Mouse (Mus musculus): ENCODE measurements around the gene Clpx.
"Not testable (repeated sequence)": the region's sequence is repeated elsewhere in the genome, so short reads cannot be mapped to it uniquely, and the experiment has no call there.

Clpx gene

GRCm38 (mm10) chr9:65292421-65292820 lies 1.6 kb upstream of the Clpx start:
- DNase-seq (ENCODE audit: low spot score in 2 of 2), result no peak

- DNase-seq (ENCODE audit: low spot score in 2 of 2), result peak in 1 of 2 experiments; percentile 9
These were observed 941 bp upstream of the Clpx start for GRCm38 (mm10) chr9:65293119-65293518.

GRCm38 (mm10) chr9:65293580-65293972 lies 484 bp upstream of the Clpx start:
- no peak for DNase-seq (ENCODE audit: low spot score in 2 of 2)

DNA sequence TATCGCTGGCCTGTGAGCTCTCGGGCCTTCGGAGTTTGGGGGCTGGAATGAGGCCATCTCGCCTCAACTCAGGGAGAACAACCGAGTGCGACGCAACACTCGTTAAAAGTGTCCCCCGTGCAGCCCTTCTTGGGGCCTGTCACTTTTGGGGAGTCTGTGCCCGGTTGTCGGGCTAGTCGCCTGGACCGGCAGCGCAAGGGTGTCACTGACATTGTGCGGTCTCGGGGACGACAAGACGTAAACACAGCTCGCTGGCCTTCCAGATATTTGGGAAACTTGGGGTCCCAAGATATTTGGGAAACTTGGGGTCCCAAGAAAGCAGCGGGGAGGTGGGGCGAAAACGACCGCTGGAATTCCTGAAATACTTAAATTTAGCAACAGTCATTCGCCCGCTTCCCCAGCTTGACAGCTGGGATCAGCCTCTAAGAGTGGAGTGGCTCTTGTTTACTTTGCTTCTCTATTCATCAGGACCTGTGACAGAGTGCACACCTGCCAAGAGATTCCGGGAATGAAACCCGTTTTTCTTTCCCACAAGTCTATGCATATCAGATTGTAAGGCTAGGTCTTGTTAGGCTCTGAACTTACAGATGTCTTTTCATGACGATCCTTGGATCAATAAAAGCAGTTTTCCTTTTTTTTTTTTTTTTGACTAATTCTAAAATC lies 787 bp downstream of the Clpx start:
- DNase-seq (ENCODE audit: low spot score in 2 of 2), result no peak

GRCm38 (mm10) chr9:65297056-65297455 lies 3.0 kb downstream of the Clpx start:
- no peak for DNase-seq (ENCODE audit: low spot score in 2 of 2)

DNA sequence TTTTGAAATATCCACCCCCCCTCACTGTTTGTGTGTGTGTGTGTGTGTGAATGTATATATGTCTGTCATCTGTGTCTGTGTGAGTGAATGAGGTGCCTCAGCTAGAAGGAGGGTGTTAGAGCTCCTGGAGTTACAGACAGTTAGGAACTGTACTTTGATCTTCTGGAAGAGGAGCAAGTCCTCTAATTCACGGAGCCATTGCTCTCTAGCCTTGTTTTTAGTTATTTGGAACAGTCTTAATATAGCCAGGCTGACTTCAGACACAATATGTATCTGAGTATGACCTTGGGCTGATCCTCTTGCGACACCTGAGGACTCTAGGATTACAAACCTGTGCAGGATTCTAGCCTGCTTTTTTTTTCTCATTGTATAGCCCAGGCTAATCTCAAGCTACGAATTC lies 4.7 kb downstream of the Clpx start:
- DNase-seq (ENCODE audit: low spot score in 2 of 2), result no peak

DNA sequence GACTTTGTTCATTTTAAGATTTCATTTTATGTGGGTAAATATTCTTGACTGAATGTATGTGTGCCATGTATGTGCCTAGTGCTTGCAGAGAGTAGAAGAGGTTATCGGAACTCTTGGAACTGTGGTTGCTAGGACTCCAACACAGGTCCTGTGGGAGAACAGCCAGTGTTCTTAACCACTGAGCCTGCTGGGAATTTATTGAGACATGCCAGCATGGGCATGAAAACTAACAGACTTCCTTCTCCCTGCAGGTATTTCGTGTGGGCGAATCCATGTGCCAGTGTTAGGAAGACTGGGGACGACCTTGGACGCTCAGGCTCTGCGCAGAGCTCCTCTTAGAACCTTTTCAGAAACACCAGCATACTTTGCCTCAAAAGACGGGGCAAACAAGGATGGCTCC lies 5.6 kb downstream of the Clpx start:
- no peak for DNase-seq (ENCODE audit: low spot score in 2 of 2)

DNA sequence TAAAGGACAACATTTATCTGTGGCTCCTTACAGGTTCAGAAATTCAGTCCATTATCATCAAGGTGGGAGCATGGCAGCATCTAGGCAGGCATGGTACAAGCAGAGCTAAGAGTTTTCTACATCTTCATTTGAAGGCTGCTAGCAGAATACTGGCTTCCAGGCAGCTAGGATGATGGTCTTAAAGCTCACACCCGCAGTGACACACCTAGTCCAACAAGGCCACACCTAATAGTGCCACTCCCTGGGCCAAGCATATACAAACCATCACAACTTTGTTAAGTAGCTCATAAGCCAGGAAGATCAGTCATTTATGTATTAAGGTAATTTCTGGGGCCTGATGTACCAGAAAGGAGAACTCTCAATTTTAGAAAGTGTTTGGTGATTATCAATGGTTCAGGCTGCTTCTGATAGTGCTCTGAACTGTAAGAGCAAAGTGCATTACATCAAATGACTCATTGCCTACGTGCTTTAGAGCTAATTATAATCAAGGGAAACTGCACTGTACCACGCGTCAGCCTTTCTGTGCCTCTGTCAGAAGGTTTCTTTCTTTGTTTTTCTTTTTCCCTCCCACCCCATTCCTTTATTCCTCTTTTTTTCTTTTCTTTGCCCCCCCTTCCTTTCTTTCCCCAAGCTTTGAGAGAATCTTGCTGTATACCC lies 8.4 kb downstream of the Clpx start:
- DNase-seq (ENCODE audit: low spot score in 2 of 2), result no peak

DNA sequence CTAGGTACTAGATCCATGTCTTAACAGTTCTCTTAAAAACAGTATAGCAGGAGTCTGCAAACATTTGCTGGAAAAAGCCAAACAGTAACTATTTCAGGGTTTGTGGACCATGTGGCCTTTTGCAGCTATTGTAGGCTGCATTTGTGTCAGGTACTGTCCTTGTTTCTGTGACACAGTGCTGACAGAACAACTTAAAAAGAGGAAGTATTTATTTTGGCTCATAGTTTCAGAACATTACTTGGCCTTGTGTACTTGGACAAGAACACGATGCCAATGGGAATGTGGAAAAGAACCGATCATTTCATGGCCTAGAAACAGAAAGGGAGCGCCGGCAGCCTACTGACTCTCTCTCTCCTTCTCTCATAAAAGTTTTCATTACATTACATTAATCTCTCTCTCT lies 9.5 kb downstream of the Clpx start:
- no peak for DNase-seq (ENCODE audit: low spot score in 2 of 2)

DNA sequence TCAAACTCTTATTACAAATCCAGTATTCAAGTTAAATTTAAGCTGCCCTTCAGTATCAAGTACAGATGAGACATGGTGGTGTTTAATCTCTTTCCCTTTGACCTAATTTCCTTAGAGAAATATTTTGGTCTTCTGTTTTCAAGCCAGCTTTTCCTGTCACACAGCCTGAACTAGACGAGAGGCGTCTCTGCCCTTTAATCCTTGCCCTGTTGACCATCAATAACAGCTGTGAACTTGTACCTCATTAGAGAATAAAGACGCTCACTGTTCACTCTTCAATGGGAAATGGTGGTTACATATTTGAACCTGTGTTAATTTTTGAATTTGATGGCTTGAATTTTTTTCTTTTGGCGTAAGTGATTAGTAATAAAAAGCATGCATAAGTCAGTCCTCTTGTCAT lies 10.2 kb downstream of the Clpx start:
- DNase-seq (ENCODE audit: low spot score in 2 of 2), result no peak

DNA sequence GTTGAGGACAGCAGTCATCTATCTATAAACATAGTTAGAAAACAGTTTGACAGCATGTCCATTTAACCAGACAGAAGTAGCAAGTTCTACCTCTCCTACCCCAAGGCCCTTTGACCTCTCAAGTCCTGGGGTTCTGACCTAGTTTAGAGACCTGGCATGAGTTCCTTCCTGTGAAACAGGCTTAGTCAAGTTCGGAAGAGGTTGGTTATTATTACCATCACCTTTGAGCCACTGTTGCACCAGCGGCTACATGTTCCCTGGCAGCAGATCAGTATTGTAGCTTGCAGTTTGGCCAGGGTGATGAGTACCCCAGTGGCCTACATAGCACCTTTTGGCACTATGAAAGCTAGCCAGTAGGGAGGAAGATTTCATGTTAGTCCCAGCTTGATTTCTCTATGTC lies 12.6 kb downstream of the Clpx start:
- no peak for DNase-seq (ENCODE audit: low spot score in 2 of 2)

- no peak for DNase-seq (ENCODE audit: low spot score in 2 of 2)
These were observed 14.0 kb downstream of the Clpx start for GRCm38 (mm10) chr9:65308011-65308410.

DNA sequence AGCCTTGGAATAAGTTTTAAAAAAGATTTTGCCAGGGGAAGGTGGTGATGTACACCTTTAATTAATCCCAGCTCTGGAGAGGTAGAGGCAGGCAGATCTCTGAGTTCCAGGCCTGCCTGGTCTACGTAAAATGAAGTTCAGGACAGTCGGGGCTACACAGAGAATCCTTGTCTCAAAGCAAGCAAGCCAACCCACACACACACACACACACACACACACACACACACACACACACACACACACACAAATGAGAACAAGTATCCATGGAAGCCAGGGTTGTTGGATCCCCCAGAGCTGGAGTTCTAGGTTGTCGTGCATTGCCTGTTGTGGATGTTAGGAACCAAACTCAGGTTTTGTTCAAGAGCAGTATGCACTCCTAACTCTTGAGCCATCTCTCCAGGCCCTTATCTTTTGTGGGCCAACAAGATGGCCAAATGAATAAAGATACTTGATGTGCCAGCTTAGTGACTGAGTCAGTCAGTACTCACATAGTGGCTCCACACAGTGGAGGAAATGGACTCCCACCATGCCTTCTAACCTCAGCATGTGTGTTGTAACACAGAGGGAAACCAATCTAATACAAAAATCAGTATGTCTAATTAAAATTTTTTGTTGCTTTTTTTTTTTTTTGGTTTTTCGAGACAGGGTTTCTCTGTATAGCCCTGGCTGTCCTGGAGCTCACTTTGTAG lies 18.8 kb downstream of the Clpx start:
- no peak for DNase-seq (ENCODE audit: low spot score in 2 of 2)

GRCm38 (mm10) chr9:65313846-65314245 lies 19.8 kb downstream of the Clpx start:
- DNase-seq (ENCODE audit: low spot score in 2 of 2), result no peak

DNA sequence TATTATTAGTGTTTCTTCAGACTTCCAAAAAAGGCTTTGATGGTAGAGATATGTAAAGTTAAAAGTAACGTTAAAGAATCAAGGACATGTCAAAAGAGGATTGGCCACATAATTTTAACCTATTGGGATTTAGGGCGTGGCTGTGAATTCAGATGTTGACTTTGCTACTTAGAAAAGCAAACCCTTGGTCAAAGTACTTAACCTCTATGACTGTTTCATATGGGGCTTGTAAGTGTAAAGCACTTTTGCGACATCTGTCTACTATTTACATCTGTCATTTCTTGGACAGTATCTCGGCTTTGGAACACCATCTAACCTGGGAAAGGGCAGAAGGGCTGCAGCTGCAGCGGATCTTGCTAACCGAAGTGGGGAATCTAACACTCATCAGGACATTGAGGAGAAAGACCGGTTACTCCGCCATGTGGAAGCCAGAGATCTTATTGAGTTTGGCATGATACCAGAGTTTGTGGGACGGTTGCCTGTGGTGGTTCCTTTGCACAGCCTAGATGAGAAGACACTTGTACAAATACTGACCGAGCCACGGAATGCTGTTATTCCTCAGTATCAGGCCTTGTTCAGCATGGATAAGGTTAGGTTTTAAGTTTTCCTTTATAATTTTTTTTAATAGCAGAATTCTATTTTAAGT lies 28.3 kb downstream of the Clpx start:
- no peak for DNase-seq (ENCODE audit: low spot score in 2 of 2)

- no peak for DNase-seq (ENCODE audit: low spot score in 2 of 2)
These were observed 31.9 kb downstream of the Clpx start for GRCm38 (mm10) chr9:65325971-65326370.

GRCm38 (mm10) chr9:65327371-65327770 lies 33.3 kb downstream of the Clpx start:
- DNase-seq (ENCODE audit: low spot score in 2 of 2), result no peak

- DNase-seq (ENCODE audit: low spot score in 2 of 2), result no peak
These were observed 39.9 kb downstream of the Clpx start for GRCm38 (mm10) chr9:65333958-65334357.

DNA sequence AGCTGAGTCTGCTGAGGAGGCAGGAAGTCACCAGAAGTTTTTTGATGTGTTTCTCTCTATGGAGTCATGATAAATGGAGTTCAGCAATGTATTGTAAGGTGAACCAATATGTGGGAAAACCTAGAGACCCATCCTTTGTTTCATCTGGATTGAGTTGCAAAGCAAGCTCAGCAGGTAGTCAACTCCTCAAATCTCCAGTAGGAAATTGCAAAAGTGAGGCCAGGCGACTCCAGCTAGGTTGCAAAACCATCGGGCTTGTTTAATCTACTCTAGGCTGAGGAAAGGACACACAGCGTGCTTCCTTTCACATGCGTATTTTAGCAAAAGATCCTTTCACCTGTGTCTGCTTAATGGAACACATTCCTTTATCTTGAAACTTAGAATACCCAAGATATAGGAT lies 45.1 kb downstream of the Clpx start:
- DNase-seq (ENCODE audit: low spot score in 2 of 2), result no peak

- DNase-seq (ENCODE audit: low spot score in 2 of 2), result no peak
These were observed 46.4 kb downstream of the Clpx start for GRCm38 (mm10) chr9:65340414-65340813.

- DNase-seq (ENCODE audit: low spot score in 2 of 2), result not testable (repeated sequence)
These were observed 51.4 kb downstream of the Clpx start for GRCm38 (mm10) chr9:65345439-65345838.

- peak; percentile 91 to 93 for DNase-seq (ENCODE audit: low spot score in 2 of 2)
These were observed 51.9 kb downstream of the Clpx start, which contains the start of gene Pdcd7 for GRCm38 (mm10) chr9:65345854-65346475. Gene Pdcd7, plus strand, starts transcription at chr9:65346104.
